Mouse (Mus musculus): ENCODE data around the gene Hoxd8.

Hoxd8 gene

DNA sequence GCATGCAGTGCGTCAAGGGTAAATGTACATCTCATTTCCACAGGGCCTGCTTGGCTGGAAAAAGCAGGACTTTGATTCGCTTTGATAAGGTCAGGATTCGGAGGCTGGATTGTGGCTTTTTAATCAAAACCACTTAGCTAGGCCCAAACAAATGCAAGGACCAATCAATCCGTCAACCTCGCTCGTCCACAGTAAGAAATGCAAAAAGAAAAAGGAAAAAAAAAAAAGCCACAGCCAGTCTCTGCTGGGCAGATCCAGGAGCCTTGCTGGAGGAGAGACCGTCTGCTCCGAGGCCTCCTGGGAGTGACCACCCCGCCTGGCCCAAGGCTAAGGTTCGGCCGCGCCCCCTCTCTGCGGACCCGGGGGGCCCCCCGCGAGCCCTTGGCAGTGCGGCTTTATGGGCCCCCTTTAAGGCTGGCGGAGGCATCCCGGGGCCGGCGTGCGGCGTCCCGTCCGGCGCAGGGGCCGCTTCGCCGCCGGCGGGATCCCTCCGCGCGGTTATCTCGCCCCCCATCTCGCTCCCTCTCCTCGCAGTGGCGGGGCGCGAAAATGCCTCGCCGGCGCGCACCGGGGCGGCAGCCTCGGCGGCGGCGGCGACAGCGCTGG, at the start of gene Hoxd8:
TSS of gene Hoxd8 (plus strand) at position 223 of the 606 bp plus-strand sequence.
- in situ Hi-C loops (cut with MboI; ENCODE audit: unreplicated experiment in 2 of 2), result loop anchor here (5.0 to 25.0 kb wide), 8 partner anchors 358 to 1258 kb away; no protein-coding TSS in a partner anchor

DNA sequence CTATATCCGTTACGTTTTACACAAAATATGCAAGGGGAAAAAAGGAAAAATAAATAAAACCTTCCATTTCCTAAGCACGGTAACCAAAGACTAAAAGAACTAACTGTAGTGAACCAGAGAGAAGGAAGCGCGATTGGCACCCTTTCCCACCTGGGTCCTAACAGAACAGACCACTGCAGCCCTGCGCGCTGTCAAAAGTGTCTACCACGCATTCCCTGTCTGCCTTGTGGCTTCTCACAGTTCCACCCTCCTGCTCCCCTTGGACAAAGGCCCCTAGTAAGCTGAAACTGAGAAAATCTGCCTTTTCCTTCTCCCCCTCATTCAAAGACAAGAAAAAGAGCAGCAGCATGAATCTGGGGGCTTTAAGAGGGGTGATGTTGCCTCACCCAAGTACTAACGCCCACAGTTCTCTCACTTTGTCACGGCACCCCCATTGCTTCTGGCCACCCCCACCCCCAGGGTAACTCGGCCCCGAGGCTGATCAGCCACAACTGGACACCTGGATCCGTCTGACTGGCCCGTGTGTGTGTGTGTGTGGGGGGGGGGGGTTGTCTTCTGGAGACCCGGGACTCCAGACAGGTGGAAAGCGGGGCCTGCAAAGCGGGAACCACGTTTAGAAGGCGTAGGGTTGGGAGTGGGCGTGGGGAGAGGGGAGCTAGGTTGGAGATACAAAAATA, 49.5 kb upstream of the Hoxd8 start:
- in situ Hi-C loops (cut with MboI; ENCODE audit: unreplicated experiment in 2 of 2), result loop anchor here in 1 of 2 experiments (25.0 kb wide), 1 partner anchor 1368 kb away; no protein-coding TSS in a partner anchor

- in situ Hi-C loops (cut with MboI; ENCODE audit: unreplicated experiment in 2 of 2), result loop anchor here in 1 of 2 experiments (25.0 kb wide), 1 partner anchor 1368 kb away; no protein-coding TSS in a partner anchor
These were observed 49.0 kb upstream of the Hoxd8 start for GRCm38 (mm10) chr2:74655420-74655781.

GRCm38 (mm10) chr2:74655821-74656631, 48.4 kb upstream of the Hoxd8 start:
- in situ Hi-C loops (cut with MboI; ENCODE audit: unreplicated experiment in 2 of 2), result loop anchor here in 1 of 2 experiments (25.0 kb wide), 1 partner anchor 1369 kb away; no protein-coding TSS in a partner anchor

- in situ Hi-C loops (cut with MboI; ENCODE audit: unreplicated experiment in 2 of 2), result loop anchor here in 1 of 2 experiments (25.0 kb wide), 1 partner anchor 1369 kb away; no protein-coding TSS in a partner anchor
These were observed 47.8 kb upstream of the Hoxd8 start for GRCm38 (mm10) chr2:74656632-74657021.

- in situ Hi-C loops (cut with MboI; ENCODE audit: unreplicated experiment in 2 of 2), result loop anchor here in 1 of 2 experiments (25.0 kb wide), 1 partner anchor 1370 kb away; no protein-coding TSS in a partner anchor
These were observed 47.0 kb upstream of the Hoxd8 start for GRCm38 (mm10) chr2:74657251-74658023.

- in situ Hi-C loops (cut with MboI; ENCODE audit: unreplicated experiment in 2 of 2), result loop anchor here in 1 of 2 experiments (25.0 kb wide), 1 partner anchor 1371 kb away; no protein-coding TSS in a partner anchor
These were observed 46.3 kb upstream of the Hoxd8 start for GRCm38 (mm10) chr2:74658024-74658666.

DNA sequence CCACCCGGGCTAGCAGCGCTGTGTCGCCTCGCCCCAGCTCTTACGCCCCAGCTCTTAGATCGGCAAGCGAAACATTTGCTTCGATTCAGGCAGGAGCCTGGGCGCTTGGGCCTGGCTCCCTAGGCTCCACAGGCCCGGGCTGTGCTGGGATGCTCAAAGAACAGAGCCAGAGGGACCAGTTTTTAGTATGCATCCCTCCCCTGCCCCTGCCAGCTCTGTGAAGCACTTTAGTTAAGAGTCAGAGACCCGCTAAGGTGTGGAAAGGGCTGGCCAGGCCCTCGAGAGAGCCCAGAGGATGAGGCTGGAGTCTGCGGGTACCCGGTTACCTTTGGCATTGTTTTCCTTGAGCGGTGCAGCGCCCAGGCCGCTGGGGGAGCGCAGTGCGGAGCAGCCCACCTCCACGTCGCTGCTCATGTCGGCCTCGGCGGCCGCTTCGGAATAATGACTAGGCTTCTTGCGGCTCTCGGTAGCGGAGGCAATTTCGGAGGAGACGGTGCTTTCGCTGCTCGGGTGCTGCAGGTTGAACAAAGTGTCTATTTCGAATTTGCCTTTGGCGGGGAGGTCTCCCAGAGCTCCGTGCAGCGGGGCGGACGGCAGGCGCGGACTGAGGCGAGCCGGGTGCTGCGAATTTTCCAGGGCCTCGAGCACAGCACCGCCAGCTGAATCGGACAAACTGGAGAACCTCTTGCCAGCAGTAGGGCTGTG, 45.6 kb upstream of the Hoxd8 start:
- in situ Hi-C loops (cut with MboI; ENCODE audit: unreplicated experiment in 2 of 2), result loop anchor here in 1 of 2 experiments (25.0 kb wide), 1 partner anchor 1372 kb away; no protein-coding TSS in a partner anchor

- in situ Hi-C loops (cut with MboI; ENCODE audit: unreplicated experiment in 2 of 2), result loop anchor here (5.0 to 25.0 kb wide), 4 partner anchors 357 to 1372 kb away; no protein-coding TSS in a partner anchor
These were observed 44.9 kb upstream of the Hoxd8 start, which contains the start of gene Evx2 for GRCm38 (mm10) chr2:74659507-74660005. TSS of gene Evx2 (minus strand) at chr2:74659557.

DNA sequence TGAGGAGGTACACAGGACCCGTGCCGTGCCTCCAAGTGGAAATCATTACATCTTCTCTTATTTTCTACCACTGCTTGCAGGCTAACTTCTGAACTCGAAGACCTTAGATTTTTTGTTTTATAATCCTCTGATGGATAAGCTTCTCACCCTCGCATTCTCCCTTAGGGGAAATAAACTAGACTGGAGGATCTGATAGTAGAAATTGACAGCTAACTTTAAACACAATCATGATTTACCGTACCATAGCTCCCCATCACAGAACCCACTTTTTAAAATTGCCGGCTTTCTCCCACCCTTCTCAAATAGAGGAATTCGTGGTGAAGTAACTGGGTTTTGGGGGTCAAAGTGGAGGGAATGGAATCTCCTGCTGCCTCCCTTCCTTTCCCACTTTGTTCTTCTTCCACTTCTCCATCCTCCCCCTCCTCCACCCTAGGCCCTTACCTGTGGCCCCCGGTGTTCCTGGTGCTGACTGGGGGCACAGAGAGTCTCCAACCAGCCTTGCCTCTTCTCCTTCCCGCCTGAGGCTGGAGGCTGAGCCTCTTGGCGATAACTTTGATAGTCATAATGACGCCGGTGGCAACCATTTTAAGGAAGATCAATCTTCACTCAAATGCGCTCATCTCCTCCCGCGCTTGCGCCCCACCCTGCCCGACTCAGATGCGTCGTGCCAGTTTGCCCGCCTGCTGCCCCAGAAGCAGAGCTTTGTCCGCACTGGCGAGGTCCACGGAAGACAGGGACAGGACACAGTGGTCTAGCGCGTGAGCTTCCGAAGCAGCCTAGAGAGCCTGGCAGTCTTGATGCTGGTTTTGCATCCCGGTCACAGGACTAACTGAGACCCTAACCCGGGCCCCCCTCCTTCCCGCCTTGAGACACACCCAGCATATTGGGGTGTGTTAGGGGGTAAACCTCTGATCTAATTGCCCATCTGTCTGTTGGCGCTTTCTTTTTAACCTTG, 43.7 kb upstream of the Hoxd8 start:
- in situ Hi-C loops (cut with MboI; ENCODE audit: unreplicated experiment in 2 of 2), result loop anchor here (5.0 to 25.0 kb wide), 4 partner anchors 358 to 1373 kb away; no protein-coding TSS in a partner anchor

- in situ Hi-C loops (cut with MboI; ENCODE audit: unreplicated experiment in 2 of 2), result loop anchor here (5.0 to 25.0 kb wide), 4 partner anchors 359 to 1374 kb away; no protein-coding TSS in a partner anchor
These were observed 42.7 kb upstream of the Hoxd8 start for GRCm38 (mm10) chr2:74661685-74662084.

DNA sequence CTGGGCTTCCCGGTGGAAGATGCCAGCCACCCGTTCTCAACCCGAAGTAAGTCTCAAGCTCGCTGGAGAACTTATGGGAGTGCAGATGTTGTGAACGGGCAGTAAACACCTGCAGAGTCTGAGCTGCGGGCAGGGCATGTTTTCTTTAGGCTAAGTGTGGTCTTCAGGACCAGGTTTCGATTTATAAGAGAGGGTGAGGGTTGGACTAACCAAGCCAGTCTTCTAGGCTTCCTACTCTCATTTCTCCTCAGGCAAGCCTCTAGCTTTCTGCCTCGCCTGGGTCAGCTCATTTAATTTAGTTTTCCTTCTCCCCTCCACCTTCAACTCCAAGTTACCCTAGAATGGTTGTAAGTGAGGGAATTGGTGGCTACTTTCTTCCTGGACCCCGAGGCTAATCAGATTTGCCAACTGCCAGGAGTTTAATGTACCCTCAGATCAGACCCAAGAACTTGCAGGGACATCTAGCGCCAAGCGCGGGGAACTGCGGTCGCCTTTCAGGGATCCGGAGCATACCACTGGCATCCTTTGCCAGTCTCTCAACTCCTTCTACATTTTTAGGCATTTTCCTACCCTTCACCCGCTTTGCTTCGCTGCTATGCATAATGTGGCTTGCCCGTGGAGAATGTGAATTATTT, 41.0 kb upstream of the Hoxd8 start:
- in situ Hi-C loops (cut with MboI; ENCODE audit: unreplicated experiment in 2 of 2), result loop anchor here (5.0 to 25.0 kb wide), 4 partner anchors 361 to 1376 kb away; no protein-coding TSS in a partner anchor

GRCm38 (mm10) chr2:74666411-74666810, 38.0 kb upstream of the Hoxd8 start:
- in situ Hi-C loops (cut with MboI; ENCODE audit: unreplicated experiment in 2 of 2), result loop anchor here in 1 of 2 experiments (5.0 to 25.0 kb wide), 2 partner anchors 704 to 1379 kb away; no protein-coding TSS in a partner anchor

DNA sequence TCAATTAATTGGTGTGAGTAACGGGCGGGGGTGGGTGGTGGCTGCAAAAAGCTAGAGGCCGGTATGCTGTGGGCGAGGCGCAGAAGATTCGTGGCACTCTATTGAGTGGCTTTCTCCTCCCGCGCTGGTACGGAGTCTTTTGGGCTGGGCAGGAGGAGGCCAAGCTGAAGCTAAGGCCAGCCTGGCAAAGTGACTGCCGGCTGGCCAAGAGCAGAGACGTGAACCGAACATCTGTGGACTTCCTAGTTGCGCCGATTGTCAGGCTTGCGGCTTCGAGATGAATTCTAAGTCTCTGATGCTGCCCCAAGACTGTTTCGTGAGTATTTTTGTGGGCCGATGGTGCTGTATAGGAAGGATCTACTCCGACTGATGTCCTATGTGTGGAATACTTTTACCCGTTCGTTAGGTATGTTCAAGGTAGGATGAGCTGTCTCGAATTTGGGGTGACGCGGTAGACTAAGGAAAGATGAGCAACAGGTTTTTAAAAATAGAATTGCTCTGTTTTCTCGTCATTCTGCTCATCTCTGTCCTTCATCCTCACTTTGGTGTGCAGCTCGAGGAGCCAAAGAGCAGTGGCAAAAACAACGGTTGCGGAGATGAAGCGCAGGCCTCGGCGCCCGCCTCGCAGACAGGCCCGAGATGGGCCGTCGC, 37.1 kb upstream of the Hoxd8 start:
- in situ Hi-C loops (cut with MboI; ENCODE audit: unreplicated experiment in 2 of 2), result loop anchor here in 1 of 2 experiments (5.0 to 25.0 kb wide), 2 partner anchors 705 to 1380 kb away; no protein-coding TSS in a partner anchor

- in situ Hi-C loops (cut with MboI; ENCODE audit: unreplicated experiment in 2 of 2), result loop anchor here in 1 of 2 experiments (5.0 to 25.0 kb wide), 2 partner anchors 706 to 1381 kb away; no protein-coding TSS in a partner anchor
These were observed 36.5 kb upstream of the Hoxd8 start, which contains the start of gene Hoxd13 for GRCm38 (mm10) chr2:74667842-74668357. TSS of gene Hoxd13 (plus strand) at chr2:74668310.
